Mouse (Mus musculus) kidney, postnatal 36 days (tissue): ENCODE measurements around the gene Spsb2.
"Not testable (repeated sequence)": the region's sequence is repeated elsewhere in the genome, so short reads cannot be mapped to it uniquely, and the experiment has no call there.

ENCODE experiments used
- DNase-seq, 2 experiments: peaks; one replicate each; pipeline ENCODE4 v3.0.0; 2021 to 2022; ENCODE audit warnings: mixed read lengths in 2 of 2

Gene Spsb2

DNA sequence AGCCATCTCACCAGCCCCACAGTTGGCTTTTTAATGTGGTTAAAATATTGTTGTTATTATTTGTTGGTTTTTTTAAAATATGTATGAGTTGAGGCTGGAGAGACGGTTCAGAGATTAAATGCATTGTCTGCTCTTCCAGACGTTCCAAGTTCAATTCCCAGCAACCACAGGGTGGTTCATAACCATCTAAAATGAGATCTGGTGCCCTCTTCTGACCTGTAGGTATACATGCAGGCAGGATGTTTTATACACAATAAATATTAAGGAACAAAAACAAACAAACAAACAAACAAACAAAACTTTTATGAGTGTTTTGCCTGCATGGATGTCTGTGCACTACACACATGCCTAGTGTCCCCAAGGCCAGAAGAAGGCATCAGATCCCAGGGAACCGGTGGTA, 5.4 kb upstream of the Spsb2 start:
- DNase-seq: no peak

GRCm38 (mm10) chr6:124803691-124804090, 4.8 kb upstream of the Spsb2 start:
- DNase-seq: not testable (repeated sequence)

DNA sequence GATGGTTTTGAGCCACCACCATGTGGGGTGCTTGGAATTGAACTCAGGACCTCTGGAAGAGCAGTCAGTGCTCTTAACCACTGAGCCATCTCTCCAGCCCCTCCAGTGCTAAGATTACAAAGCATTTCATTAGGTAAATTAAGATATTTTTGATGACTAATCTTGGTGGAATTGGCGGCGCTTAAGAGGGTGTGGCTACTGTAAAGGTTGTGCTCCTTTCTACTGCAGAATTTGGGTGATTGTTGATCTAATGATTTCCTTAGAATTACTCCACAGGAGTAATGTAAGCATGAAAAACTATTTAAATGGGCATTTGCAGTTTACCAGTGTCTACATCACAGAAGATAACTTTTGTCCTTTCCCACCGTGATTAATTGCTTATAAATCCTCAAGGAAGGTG, 4.1 kb upstream of the Spsb2 start:
- DNase-seq: no peak

GRCm38 (mm10) chr6:124805341-124806321, 2.8 kb upstream of the Spsb2 start:
- peak; percentile 99 for DNase-seq

DNA sequence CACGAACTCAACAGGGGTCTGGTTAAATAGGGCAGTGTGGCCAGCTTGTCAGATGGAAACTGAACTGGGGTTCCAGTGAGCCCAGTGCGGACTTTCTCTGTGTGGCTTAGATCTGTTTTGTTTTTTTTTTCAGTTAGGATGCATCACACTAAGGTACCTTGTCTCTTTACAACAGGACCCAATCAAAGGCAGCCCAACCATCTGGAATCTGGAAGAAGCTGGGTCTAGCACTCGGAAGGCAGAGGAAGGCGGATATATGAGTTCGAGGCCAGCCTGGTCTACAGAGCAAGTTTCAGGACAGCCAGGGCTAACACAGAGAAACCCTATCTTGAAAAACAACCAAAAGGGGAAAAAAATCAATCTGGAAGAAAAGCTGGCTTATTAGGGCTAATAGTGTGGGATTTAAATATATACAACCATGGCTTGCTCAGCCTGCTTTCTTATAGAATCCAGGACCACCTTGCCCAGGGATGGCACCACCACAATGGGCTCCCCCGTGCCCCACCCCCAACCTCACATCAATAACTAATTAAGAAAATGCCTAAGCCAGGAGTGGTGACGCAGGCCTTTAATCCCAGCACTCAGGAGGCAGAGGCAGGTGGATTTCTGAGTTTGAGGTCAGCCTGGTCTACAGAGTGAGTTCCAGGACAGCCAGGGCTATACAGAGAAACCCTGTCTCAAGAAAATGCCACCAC, 1.9 kb upstream of the Spsb2 start:
- no peak for DNase-seq

- no peak for DNase-seq
These were observed 1.1 kb upstream of the Spsb2 start for GRCm38 (mm10) chr6:124807366-124807765.

- no peak for DNase-seq
These were observed 489 bp upstream of the Spsb2 start for GRCm38 (mm10) chr6:124807986-124808357.

GRCm38 (mm10) chr6:124809052-124809774, 752 bp downstream of the Spsb2 start:
- DNase-seq: peak; percentile 87 to 93

DNA sequence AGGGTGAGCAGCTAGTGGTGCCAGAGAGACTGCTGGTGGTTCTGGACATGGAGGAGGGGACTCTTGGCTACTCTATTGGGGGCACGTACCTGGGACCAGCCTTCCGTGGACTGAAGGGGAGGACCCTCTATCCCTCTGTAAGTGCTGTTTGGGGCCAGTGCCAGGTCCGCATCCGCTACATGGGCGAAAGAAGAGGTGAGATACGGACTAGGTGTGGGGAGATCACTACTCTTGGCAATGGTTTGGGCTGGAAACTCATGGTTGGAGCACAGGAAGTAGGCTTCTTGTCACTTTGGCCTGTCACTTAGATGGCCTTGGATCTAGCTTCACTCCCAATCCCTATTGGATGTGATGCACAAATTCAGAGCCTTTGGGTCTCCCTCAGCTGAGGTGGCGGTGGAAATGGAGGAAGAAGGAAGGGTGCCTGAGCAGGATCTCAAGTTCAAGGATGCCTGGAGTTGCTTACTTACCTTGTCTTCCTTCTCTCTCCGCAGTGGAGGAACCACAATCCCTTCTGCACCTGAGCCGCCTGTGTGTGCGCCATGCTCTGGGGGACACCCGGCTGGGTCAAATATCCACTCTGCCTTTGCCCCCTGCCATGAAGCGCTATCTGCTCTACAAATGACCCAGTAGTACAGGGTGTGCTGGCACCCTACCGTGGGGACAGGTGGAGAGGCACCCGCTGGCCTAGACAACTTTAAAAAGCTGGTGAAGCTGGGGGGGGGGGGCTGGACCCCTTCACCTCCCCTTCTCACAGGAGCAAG, 1.5 kb downstream of the Spsb2 start:
- DNase-seq: no peak

DNA sequence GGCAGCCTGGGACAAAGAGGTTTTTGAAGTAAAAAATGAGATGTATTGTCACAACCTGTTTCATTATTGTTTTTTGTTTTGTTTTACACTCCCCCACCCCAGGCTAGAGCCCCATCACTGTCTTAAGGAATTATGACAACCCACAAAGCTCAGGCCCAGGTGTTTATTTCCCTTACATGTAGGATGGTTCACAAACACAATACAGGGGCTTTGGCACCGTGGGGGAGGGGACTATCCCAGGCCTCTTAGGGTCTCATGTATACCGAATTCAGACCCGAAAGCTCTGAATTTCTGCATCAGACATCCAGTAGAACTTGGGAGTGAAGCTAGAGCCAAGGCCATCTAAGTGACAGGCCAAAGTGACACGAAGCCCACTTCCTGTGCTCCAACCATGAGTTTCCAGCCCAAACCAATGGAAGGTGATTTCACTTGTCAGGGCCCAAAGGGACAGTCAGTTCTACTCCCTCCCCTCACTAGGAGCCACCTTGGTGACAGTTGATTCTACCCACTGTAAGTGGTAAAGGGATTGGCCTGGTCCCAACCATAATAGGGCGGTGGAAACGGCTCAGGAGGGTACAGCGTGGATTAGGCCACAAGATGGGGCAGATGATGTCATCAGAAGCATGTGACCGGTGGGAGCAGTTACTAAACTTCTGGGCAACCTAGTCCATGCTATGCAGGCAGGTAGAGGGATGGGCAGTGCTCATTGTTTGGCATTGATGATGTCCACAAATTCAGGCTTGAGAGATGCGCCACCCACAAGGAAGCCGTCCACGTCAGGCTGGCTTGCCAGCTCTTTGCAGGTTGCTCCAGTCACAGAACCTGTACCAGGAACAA, 2.3 kb downstream of the Spsb2 start:
- not testable (repeated sequence) for DNase-seq

DNA sequence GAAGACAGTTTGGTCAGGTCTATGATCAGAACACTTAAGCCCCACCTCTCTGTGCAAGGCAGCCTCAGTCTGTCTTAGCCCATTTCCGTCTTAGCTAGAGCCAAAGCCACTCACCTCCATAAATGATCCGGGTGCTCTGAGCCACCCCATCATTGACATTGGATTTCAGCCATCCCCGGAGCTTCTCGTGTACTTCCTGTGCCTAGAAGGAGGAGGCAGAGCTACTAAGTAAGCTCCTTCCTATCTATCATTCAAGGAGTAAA, 2.9 kb downstream of the Spsb2 start:
- no peak for DNase-seq

DNA sequence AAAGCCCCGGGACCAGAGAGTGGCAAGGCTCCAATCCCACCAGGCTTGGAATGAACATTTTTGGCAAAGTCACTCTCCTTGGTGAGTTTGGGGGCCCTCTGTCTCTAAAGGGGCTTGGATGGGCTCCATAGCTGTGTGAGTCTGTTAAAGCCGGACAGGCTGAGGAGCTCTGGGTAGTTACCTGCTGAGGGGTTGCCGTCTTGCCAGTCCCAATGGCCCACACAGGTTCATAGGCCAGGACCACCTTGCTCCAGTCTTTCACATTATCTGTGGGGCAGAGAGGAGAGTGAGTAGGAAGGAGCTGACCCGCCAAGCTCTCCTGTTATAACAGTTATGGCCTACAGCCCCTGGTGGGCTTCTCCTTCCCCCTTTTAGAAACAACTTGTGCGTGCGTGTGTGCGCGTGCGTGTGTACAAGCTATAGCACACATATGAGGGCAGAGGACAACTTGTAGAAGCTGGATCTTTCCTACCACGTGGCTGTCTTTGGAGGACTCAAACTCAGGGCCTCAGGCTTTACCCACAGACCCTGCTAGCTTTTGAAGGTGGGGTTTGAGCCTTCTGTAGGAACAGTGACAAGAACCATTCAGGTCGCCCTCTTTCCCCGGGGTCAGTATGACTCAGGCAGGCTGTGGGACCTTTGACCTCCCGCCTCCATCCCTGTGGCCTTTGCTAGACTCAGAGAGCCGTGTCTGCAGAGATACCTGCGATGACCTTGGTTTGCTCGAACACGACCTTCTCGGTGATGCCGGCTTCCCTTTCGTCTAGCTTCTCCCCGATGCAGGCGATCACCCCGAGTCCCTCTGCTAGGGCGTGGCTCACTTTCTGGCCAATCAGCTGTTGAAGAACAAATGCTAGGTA, 3.5 kb downstream of the Spsb2 start:
- peak in 1 of 2 experiments; percentile 50 for DNase-seq

DNA sequence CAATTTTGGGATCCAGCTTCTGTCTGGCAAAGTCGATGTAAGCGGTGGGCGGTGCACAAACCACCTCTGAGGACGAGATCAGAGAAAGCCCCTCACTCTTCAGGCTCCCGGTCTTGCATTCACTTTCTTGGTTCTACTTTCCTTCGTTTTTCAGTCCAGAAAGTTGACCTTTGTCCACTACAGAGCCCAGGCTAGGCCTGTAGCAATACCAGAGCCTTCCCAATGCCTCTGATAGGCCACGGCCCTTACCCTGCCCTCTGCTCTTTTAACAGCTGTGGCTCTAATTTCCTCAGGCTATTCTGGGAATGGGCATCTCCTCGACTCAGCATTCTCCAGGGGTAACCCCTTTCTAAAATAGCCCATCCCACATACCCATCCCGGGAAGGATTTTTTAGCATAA, 4.4 kb downstream of the Spsb2 start:
- peak; percentile 45 to 51 for DNase-seq

GRCm38 (mm10) chr6:124813496-124813895, 5.0 kb downstream of the Spsb2 start:
- peak; percentile 64 to 78 for DNase-seq

DNA sequence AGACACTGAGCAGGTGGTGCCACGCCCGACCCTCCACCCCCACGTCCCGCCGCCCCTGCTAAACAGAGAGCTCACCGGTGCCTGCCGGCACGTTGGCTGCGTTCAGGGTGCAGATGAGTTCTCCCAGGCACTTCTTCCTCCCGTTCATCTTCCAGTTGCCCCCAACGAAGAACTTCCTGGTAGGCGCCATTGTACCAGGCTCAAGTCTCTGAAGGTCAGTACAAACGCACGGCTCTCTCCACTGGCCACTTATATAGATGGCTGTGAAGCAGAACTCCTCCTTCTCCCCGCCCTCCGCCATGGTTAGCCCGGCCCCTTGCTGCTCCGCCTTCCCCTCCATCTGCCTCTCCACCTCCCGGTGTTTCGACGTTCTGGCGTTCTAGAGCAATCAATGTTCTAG, 5.5 kb downstream of the Spsb2 start, which contains the start of gene Tpi1:
Tpi1 (minus strand) TSS at position 364 of the 400 bp plus-strand sequence.
- peak; percentile 93 for DNase-seq

DNA sequence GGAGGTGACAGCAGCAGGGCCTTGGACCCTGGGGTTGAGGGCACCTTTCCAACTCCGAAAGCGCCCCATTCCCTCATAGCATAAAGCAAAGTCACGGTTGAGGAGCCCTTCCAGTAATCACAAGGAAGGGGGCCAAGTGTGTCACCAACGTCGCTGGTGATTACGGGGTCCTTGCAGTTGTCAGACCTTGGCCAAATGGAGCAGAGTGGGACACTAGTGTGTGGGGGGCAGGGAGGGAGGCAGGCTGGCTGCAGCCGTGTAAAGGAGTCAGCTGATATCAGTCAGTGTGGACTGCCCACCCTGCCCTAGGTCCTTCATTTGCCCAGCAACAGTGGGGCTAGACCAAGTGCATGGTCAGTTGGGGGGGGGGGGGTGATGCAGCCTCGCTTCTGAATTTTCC, 6.0 kb downstream of the Spsb2 start:
- no peak for DNase-seq

GRCm38 (mm10) chr6:124814858-124815774, 6.7 kb downstream of the Spsb2 start:
- no peak for DNase-seq

- DNase-seq: no peak
These were observed 8.2 kb downstream of the Spsb2 start for GRCm38 (mm10) chr6:124816611-124817010.

GRCm38 (mm10) chr6:124817125-124817524, 8.7 kb downstream of the Spsb2 start:
- no peak for DNase-seq

DNA sequence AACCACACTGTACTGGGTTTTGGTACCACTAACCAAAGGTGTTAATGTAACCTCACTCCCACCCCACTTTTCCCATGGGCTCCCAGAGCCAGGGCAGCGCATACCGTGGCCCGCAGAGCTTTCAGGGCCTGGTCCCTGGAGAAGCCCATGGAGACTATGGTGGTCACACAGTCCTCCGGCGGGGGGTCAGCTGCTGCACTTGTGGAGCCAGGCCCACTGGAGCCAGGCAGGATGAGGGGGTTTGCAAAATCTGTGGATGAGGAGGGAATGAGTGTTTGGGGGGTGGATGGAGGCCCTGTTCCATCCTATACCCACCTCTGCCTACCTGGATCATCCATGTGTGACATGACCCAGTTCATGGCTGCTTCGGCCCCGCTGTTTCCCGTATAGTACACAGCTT, 9.1 kb downstream of the Spsb2 start:
- no peak for DNase-seq
